Mouse (Mus musculus) neutrophil, adult 83 days (primary cell): ENCODE measurements around the gene Ndst2. TPM values are rescaled to one million over a fixed set of nuclear protein-coding genes. Genes with fewer than 3 reads are reported as not detected.

Experiments used
- total RNA-seq, 2 experiments: library from RNA; stranded (reverse); gene quantifications; one replicate each; pipeline ENCODE4 v1.2.4; 2023

Ndst2 gene
- 10 to 100 TPM; 42.3 TPM for total RNA-seq

GRCm38 (mm10) chr14:20733952-20734774 lies at the start of gene Ndst2:
Ndst2 (minus strand) TSS chr14:20734562.

GRCm38 (mm10) chr14:20707201-20708190 lies 26.9 kb downstream of the Ndst2 start, which contains the start of gene Zswim8:
Zswim8 (plus strand) TSS chr14:20707552.

GRCm38 (mm10) chr14:20702741-20703381 lies 31.5 kb downstream of the Ndst2 start, which contains the start of gene Chchd1:
Chchd1 (plus strand) TSS chr14:20703006.

GRCm38 (mm10) chr14:20694884-20695760 lies 39.2 kb downstream of the Ndst2 start, which contains the start of gene Fut11:
Fut11 (plus strand) TSS chr14:20694968.

GRCm38 (mm10) chr14:20674064-20674833 lies 60.1 kb downstream of the Ndst2 start, which contains the start of gene Sec24c:
Sec24c (plus strand) TSS chr14:20674308.

Other genes with a start within 250 kb of the Ndst2 start
- gene Mss51, start 237.7 kb downstream of the Ndst2 start, total RNA-seq, result 1 to 10 TPM; 1.5 to 2.1 TPM
- gene Ppp3cb, start 188.0 kb downstream of the Ndst2 start, total RNA-seq, result 10 to 100 TPM; 57.0 to 61.1 TPM
- gene Usp54, start 93.5 kb downstream of the Ndst2 start, total RNA-seq, result 1 to 10 TPM; 2.5 to 2.8 TPM
- not detected for gene Myoz1, start 78.0 kb downstream of the Ndst2 start, total RNA-seq
- gene Synpo2l, start 66.2 kb downstream of the Ndst2 start, total RNA-seq, result not detected
- 100 to 1,000 TPM; 115 to 121 TPM for gene Sec24c, start 60.3 kb downstream of the Ndst2 start, total RNA-seq
- gene Fut11, start 39.6 kb downstream of the Ndst2 start, total RNA-seq, result 1 to 10 TPM; 6.0 to 6.3 TPM
- 10 to 100 TPM; 21.1 to 22.4 TPM for gene Chchd1, start 31.6 kb downstream of the Ndst2 start, total RNA-seq
- gene Zswim8, start 27.0 kb downstream of the Ndst2 start, total RNA-seq, result 10 to 100 TPM; 93.3 to 94.3 TPM
- 10 to 100 TPM; 51.2 to 52.6 TPM for gene Camk2g, start 59.5 kb upstream of the Ndst2 start, total RNA-seq
- 10 to 100 TPM; 25.9 to 33.6 TPM for gene Plau, start 102.1 kb upstream of the Ndst2 start, total RNA-seq
- 100 to 1,000 TPM; 155 to 160 TPM for gene Vcl, start 194.8 kb upstream of the Ndst2 start, total RNA-seq